Comparison of ENCODE assay signal across 8 mouse cellular contexts in the genomic region with DNA sequence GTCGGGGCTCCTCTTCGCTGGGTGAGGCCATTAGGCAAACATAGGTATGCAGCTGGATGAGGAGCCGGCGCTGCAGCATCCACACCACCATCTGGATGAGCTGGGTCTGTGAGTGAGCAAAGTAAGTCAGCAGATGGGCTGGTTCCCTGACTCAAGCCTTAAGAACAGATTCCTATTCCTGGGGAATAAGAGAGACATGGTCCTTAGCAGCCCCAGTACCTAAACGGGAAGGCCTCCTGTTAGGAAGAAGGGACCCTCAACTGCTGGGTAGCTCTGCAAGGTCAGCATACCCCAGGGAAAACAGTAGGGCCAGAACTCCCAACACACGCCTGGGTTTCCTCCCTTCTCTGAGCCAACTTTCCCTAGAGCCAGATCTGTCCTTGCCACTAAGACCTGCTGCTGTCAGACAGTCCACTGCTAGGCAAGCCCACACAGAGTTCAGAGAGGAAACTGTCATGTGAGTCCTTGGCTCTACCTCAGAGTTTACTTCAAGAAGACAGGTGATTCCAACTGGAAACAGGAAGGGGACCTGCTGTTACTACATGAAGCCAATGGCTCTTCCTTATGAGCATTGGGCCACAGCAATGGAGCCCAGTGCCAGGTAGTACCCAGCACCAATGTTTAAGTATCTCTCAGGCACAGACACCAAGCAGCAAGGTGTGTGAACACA. TPM values are rescaled to one million over a fixed set of nuclear protein-coding genes. Genes with fewer than 3 reads are reported as not detected.
DNase-seq lines count a peak whose midpoint lies in the region; ATAC-seq and TF ChIP-seq lines count a peak whose summit lies in the region.

No protein-coding gene starts in this region.

- peaks cover 55% of the 10 kb centered on the region for H3K36me3 ChIP-seq in hindbrain, embryonic 14.5 days (replicated peaks; ENCODE audit: control insufficient read depth, insufficient read depth)
- H3K36me3 ChIP-seq in hindbrain, embryonic 11.5 days (ENCODE audit: control insufficient read depth, insufficient read depth, low read length): peaks cover 5% of the 10 kb centered on the region; the same call in 1 of the 2 replicates
- H3K36me3 ChIP-seq in lung, embryonic 14.5 days (ENCODE audit: insufficient read depth): peaks cover 80% of the 10 kb centered on the region
- peaks cover 26% of the 10 kb centered on the region for H3K36me3 ChIP-seq in forebrain, postnatal 0 days (ENCODE audit: insufficient read depth)
- H3K36me3 ChIP-seq in neural tube, embryonic 14.5 days (ENCODE audit: control insufficient read depth, insufficient read depth, low read length): peaks cover 9% of the 10 kb centered on the region; the same call in 1 of the 2 replicates

- no peak for DNase-seq in hindbrain, embryonic 14.5 days (ENCODE audit: low spot score)
- no peak for DNase-seq in hindbrain, embryonic 11.5 days (ENCODE audit: low spot score)
- DNase-seq in lung, embryonic 14.5 days: no peak
- DNase-seq in lung, postnatal 10 days: no peak
- no peak for DNase-seq in forebrain, postnatal 0 days
- no peak for DNase-seq in ovary, postnatal 10 days (ENCODE audit: low spot score)
- no peak for DNase-seq in gastrocnemius, adult 8-10 months (ENCODE audit: low spot score in 2 of 2)

- H3K27ac ChIP-seq in hindbrain, embryonic 14.5 days: peak overlapping the region; percentile 62
- no peak overlapping the region for H3K27ac ChIP-seq in hindbrain, embryonic 11.5 days (ENCODE audit: low read depth, low read length)
- H3K27ac ChIP-seq in lung, embryonic 14.5 days (ENCODE audit: low read depth): peak overlapping the region; percentile 54; the same call in 1 of the 2 replicates
- H3K27ac ChIP-seq in forebrain, postnatal 0 days (ENCODE audit: low read depth, low read length): peak overlapping the region; percentile 54; the same call in 1 of the 2 replicates
- peak overlapping the region; percentile 64 for H3K27ac ChIP-seq in neural tube, embryonic 14.5 days (ENCODE audit: low read depth, low read length)

- no peak overlapping the region for H3K9ac ChIP-seq in hindbrain, embryonic 14.5 days
- H3K9ac ChIP-seq in hindbrain, embryonic 11.5 days (ENCODE audit: low read depth, low read length): no peak overlapping the region
- H3K9ac ChIP-seq in lung, embryonic 14.5 days: no peak overlapping the region
- H3K9ac ChIP-seq in forebrain, postnatal 0 days: no peak overlapping the region
- H3K9ac ChIP-seq in neural tube, embryonic 14.5 days (replicated peaks; ENCODE audit: low read depth, low read length): no peak overlapping the region

- no peaks in the 10 kb centered on the region for H3K9me3 ChIP-seq in hindbrain, embryonic 14.5 days (ENCODE audit: control insufficient read depth, low read length)
- no peaks in the 10 kb centered on the region for H3K9me3 ChIP-seq in hindbrain, embryonic 11.5 days (ENCODE audit: control insufficient read depth, low read length)
- H3K9me3 ChIP-seq in lung, embryonic 14.5 days (ENCODE audit: low read depth, low read length): no peaks in the 10 kb centered on the region
- H3K9me3 ChIP-seq in forebrain, postnatal 0 days (ENCODE audit: low read length): no peaks in the 10 kb centered on the region
- H3K9me3 ChIP-seq in neural tube, embryonic 14.5 days (ENCODE audit: control insufficient read depth, low read length): no peaks in the 10 kb centered on the region

- H3K27me3 ChIP-seq in hindbrain, embryonic 14.5 days (ENCODE audit: control insufficient read depth, insufficient read depth, low read length): no peaks in the 10 kb centered on the region
- H3K27me3 ChIP-seq in hindbrain, embryonic 11.5 days (ENCODE audit: control insufficient read depth, insufficient read depth, low read length): no peaks in the 10 kb centered on the region
- H3K27me3 ChIP-seq in lung, embryonic 14.5 days (ENCODE audit: insufficient read depth, low read length): no peaks in the 10 kb centered on the region
- H3K27me3 ChIP-seq in forebrain, postnatal 0 days (ENCODE audit: insufficient read depth, low read length): no peaks in the 10 kb centered on the region
- no peaks in the 10 kb centered on the region for H3K27me3 ChIP-seq in neural tube, embryonic 14.5 days (ENCODE audit: control insufficient read depth, insufficient read depth, low read length)

- peaks cover 21% of the 10 kb centered on the region for H3K4me1 ChIP-seq in hindbrain, embryonic 14.5 days (replicated peaks; ENCODE audit: control insufficient read depth, insufficient read depth, low read length)
- H3K4me1 ChIP-seq in hindbrain, embryonic 11.5 days (replicated peaks; ENCODE audit: control insufficient read depth, insufficient read depth, low read length): no peaks in the 10 kb centered on the region
- peaks cover 9% of the 10 kb centered on the region for H3K4me1 ChIP-seq in lung, embryonic 14.5 days (ENCODE audit: insufficient read depth)
- peaks cover 9% of the 10 kb centered on the region for H3K4me1 ChIP-seq in forebrain, postnatal 0 days (ENCODE audit: insufficient read depth)
- peaks cover 10% of the 10 kb centered on the region; the same call in 1 of the 2 replicates for H3K4me1 ChIP-seq in neural tube, embryonic 14.5 days (ENCODE audit: control insufficient read depth, insufficient read depth, low read length)

- no peak overlapping the region for H3K4me3 ChIP-seq in hindbrain, embryonic 14.5 days (replicated peaks; ENCODE audit: low read length)
- H3K4me3 ChIP-seq in hindbrain, embryonic 11.5 days (ENCODE audit: low read depth, low read length): no peak overlapping the region
- H3K4me3 ChIP-seq in lung, embryonic 14.5 days (ENCODE audit: low read depth, low read length): no peak overlapping the region
- no peak overlapping the region for H3K4me3 ChIP-seq in forebrain, postnatal 0 days (ENCODE audit: low read depth, low read length)
- no peak overlapping the region for H3K4me3 ChIP-seq in neural tube, embryonic 14.5 days (ENCODE audit: low read depth, low read length)

- H3K4me2 ChIP-seq in hindbrain, embryonic 14.5 days (replicated peaks): no peak overlapping the region
- H3K4me2 ChIP-seq in hindbrain, embryonic 11.5 days (replicated peaks; ENCODE audit: low read depth, low read length): no peak overlapping the region
- H3K4me2 ChIP-seq in lung, embryonic 14.5 days: no peak overlapping the region
- no peak overlapping the region for H3K4me2 ChIP-seq in forebrain, postnatal 0 days (ENCODE audit: low read depth)
- no peak overlapping the region for H3K4me2 ChIP-seq in neural tube, embryonic 14.5 days (ENCODE audit: low read depth, low read length)

- WGBS in hindbrain, embryonic 14.5 days: 86% methylated on average over 6 of the region's 6 CpGs
- WGBS in hindbrain, embryonic 11.5 days: 94% methylated on average over 6 of the region's 6 CpGs
- WGBS in lung, embryonic 14.5 days: 83% methylated on average over 6 of the region's 6 CpGs
- 83% methylated on average over 6 of the region's 6 CpGs for WGBS in forebrain, postnatal 0 days
- 89% methylated on average over 6 of the region's 6 CpGs for WGBS in neural tube, embryonic 14.5 days

- no peak for ATAC-seq in hindbrain, embryonic 14.5 days (ENCODE audit: low FRiP score)
- ATAC-seq in hindbrain, embryonic 11.5 days (ENCODE audit: low FRiP score): no peak
- no peak for ATAC-seq in lung, embryonic 14.5 days (ENCODE audit: insufficient read depth)
- no peak for ATAC-seq in forebrain, postnatal 0 days
- ATAC-seq in neural tube, embryonic 14.5 days (ENCODE audit: low read depth): no peak

- no peak for TF ChIP-seq CTCF in lung, embryonic 14.5 days (IDR thresholded peaks at IDR 0.05; ENCODE audit: low read depth)
- no peak for TF ChIP-seq CTCF in forebrain, postnatal 0 days (IDR thresholded peaks at IDR 0.05; ENCODE audit: low read depth)

RNA-seq across cellular contexts. Expression of a gene that starts 8.6 kb away (rescaled TPM):
- polyA plus RNA-seq in hindbrain, embryonic 14.5 days (2014; fragmentation: Nextera tagmentation; extraction: Ambion mirVana): 29.7 and 37.5 TPM in 2 replicates
- polyA plus RNA-seq in hindbrain, embryonic 11.5 days (2014; fragmentation: Nextera tagmentation; extraction: Ambion mirVana): 28.6 and 29.0 TPM in 2 replicates
- 39.6 and 42.2 TPM in 2 replicates for polyA plus RNA-seq in lung, embryonic 14.5 days (2014; fragmentation: Nextera tagmentation; extraction: Ambion mirVana)
- total RNA-seq in forebrain, postnatal 0 days (2014; rRNA removed): 28.4 and 29.7 TPM in 2 replicates
- polyA plus RNA-seq in forebrain, postnatal 0 days (2015; fragmentation: Nextera tagmentation; extraction: Ambion mirVana): 26.4 and 31.0 TPM in 2 replicates
- polyA plus RNA-seq in neural tube, embryonic 14.5 days (2014; fragmentation: Nextera tagmentation; extraction: Ambion mirVana): 36.7 and 43.0 TPM in 2 replicates
- 1 to 10 TPM; 3.9 to 5.9 (median 4.8) TPM for total RNA-seq in gastrocnemius, adult 8-10 months (2022)

RNA-seq across cellular contexts. Expression of a gene that starts 12.9 kb away (rescaled TPM):
- polyA plus RNA-seq in hindbrain, embryonic 14.5 days (2014; fragmentation: Nextera tagmentation; extraction: Ambion mirVana): 18.9 and 20.0 TPM in 2 replicates
- 19.1 and 21.0 TPM in 2 replicates for polyA plus RNA-seq in hindbrain, embryonic 11.5 days (2014; fragmentation: Nextera tagmentation; extraction: Ambion mirVana)
- polyA plus RNA-seq in lung, embryonic 14.5 days (2014; fragmentation: Nextera tagmentation; extraction: Ambion mirVana): 52.8 and 63.9 TPM in 2 replicates
- 16.3 and 23.2 TPM in 2 replicates for total RNA-seq in forebrain, postnatal 0 days (2014; rRNA removed)
- polyA plus RNA-seq in forebrain, postnatal 0 days (2015; fragmentation: Nextera tagmentation; extraction: Ambion mirVana): 14.7 and 17.9 TPM in 2 replicates
- 12.5 and 21.5 TPM in 2 replicates for polyA plus RNA-seq in neural tube, embryonic 14.5 days (2014; fragmentation: Nextera tagmentation; extraction: Ambion mirVana)
- 10 to 100 TPM; 13.0 to 16.3 (median 14.4) TPM for total RNA-seq in gastrocnemius, adult 8-10 months (2022)

RNA-seq across cellular contexts. Expression of a gene that starts 29.7 kb away (rescaled TPM):
- 48.6 and 49.9 TPM in 2 replicates for polyA plus RNA-seq in hindbrain, embryonic 14.5 days (2014; fragmentation: Nextera tagmentation; extraction: Ambion mirVana)
- polyA plus RNA-seq in hindbrain, embryonic 11.5 days (2014; fragmentation: Nextera tagmentation; extraction: Ambion mirVana): 82.5 and 84.2 TPM in 2 replicates
- 62.8 and 71.4 TPM in 2 replicates for polyA plus RNA-seq in lung, embryonic 14.5 days (2014; fragmentation: Nextera tagmentation; extraction: Ambion mirVana)
- total RNA-seq in forebrain, postnatal 0 days (2014; rRNA removed): 15.2 and 34.0 TPM in 2 replicates
- polyA plus RNA-seq in forebrain, postnatal 0 days (2015; fragmentation: Nextera tagmentation; extraction: Ambion mirVana): 50.4 and 58.0 TPM in 2 replicates
- polyA plus RNA-seq in neural tube, embryonic 14.5 days (2014; fragmentation: Nextera tagmentation; extraction: Ambion mirVana): 42.6 and 47.1 TPM in 2 replicates
- 10 to 100 TPM in 2 of 4 experiments, 1 to 10 TPM in 2; 9.4 to 12.5 (median 10.0) TPM for total RNA-seq in gastrocnemius, adult 8-10 months (2022)

RNA-seq across cellular contexts. Expression of a gene that starts 32.6 kb away (rescaled TPM):
- polyA plus RNA-seq in hindbrain, embryonic 14.5 days (2014; fragmentation: Nextera tagmentation; extraction: Ambion mirVana): 23.7 and 35.3 TPM in 2 replicates
- 28.9 and 31.4 TPM in 2 replicates for polyA plus RNA-seq in hindbrain, embryonic 11.5 days (2014; fragmentation: Nextera tagmentation; extraction: Ambion mirVana)
- 44.0 and 46.3 TPM in 2 replicates for polyA plus RNA-seq in lung, embryonic 14.5 days (2014; fragmentation: Nextera tagmentation; extraction: Ambion mirVana)
- total RNA-seq in forebrain, postnatal 0 days (2014; rRNA removed): 34.6 and 51.9 TPM in 2 replicates
- 32.0 and 38.1 TPM in 2 replicates for polyA plus RNA-seq in forebrain, postnatal 0 days (2015; fragmentation: Nextera tagmentation; extraction: Ambion mirVana)
- 32.7 and 38.3 TPM in 2 replicates for polyA plus RNA-seq in neural tube, embryonic 14.5 days (2014; fragmentation: Nextera tagmentation; extraction: Ambion mirVana)
- 10 to 100 TPM; 22.9 to 27.2 (median 24.6) TPM for total RNA-seq in gastrocnemius, adult 8-10 months (2022)

RNA-seq across cellular contexts. Expression of a gene that starts 34.9 kb away (rescaled TPM):
- not detected in 2 replicates for polyA plus RNA-seq in hindbrain, embryonic 14.5 days (2014; fragmentation: Nextera tagmentation; extraction: Ambion mirVana)
- polyA plus RNA-seq in hindbrain, embryonic 11.5 days (2014; fragmentation: Nextera tagmentation; extraction: Ambion mirVana): not detected in 2 replicates
- 0.04 TPM in 1 of 2 replicates, not detected in the other for polyA plus RNA-seq in lung, embryonic 14.5 days (2014; fragmentation: Nextera tagmentation; extraction: Ambion mirVana)
- total RNA-seq in forebrain, postnatal 0 days (2014; rRNA removed): not detected in 2 replicates
- not detected in 2 replicates for polyA plus RNA-seq in forebrain, postnatal 0 days (2015; fragmentation: Nextera tagmentation; extraction: Ambion mirVana)
- polyA plus RNA-seq in neural tube, embryonic 14.5 days (2014; fragmentation: Nextera tagmentation; extraction: Ambion mirVana): 0.05 TPM in 1 of 2 replicates, not detected in the other
- under 1 TPM in 1 of 4 experiments, not detected in 3; 0.29 TPM for total RNA-seq in gastrocnemius, adult 8-10 months (2022)
